Mouse (Mus musculus) regulatory T cell (primary cell): ENCODE measurements at regions not wholly inside any gene's neighbourhood (a gene's known extent, or its start where the extent isn't known, plus 50 kb on each side); places are given as distances from the start of the nearest gene placed in this dataset.

Experiments
- in situ Hi-C: fragments of 300-600 bp; cut with MboI, MseI; formaldehyde crosslinking; loops from one replicate; pipeline ENCODE4 v1.15.1; 2025; ENCODE audit warnings: high pct_unique_total_duplicates

DNA sequence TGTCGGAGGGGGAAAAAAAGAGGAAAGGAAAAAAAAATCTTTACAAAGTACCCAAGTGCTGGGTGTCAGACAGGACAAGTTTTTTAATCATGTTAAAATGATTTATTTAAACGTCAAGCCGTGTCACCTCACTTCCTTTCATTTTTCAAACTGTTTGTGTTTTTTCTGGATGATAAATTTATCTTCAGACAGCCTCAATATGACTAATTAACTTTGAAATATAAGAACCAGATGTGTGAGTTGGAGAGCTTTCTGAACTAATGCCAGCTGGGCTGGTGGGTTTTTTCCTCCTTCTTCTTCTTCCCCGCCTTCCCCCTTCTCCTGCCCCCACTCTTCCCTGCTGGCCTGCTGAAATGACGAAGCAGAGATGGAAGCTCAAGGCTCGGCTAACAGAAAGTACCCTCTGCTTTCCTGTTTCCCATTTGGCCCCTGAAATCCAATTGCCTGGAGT lies 171.7 kb upstream of the Zfp703 start:
- in situ Hi-C loops: no loop called here

DNA sequence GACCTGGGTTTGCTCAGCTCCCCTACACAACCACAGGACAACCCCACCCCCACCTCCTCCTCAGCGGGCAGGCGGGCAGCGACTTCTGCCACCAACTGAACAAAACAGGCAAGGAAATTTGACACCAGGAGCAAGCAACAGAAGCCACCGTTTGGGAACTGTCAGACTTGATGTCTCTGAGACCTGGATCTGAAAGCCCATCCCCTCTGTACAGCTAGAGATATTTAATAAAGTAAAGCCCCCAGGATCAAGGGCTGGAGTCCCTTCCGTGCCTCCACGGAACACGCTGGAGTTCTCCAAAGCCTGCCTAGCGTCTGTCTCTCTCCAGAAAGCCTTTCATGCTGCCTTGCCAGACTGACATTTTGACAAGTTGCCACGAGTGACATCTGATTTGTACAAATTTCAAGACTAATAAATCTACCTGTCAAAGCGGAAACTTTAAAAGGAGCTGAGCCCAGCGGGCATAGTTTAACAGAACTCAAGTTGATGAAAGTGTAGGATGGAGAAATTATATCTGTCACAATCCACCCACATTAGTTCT lies 168.9 kb upstream of the Zfp703 start:
- in situ Hi-C loops: no loop called here

DNA sequence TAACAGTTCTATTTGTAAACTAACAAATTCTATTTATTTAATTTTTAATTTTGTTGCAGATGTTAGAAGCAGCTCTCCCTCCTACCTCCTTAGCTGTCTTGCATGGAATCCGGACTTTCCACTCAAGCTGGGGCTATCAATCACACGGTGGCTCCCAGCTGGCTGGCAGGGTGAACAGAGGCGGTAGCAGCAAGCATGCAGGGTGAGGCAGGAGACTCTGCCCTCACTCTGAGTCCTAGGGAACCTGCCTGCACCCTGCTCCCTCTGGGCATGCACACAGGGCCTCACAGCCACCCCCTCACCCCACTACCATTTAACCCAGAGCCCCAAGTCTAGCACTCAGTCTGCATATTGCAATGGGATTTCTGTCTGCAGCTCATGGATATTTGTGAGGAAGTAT lies 168.4 kb upstream of the Zfp703 start:
- in situ Hi-C loops: no loop called here

DNA sequence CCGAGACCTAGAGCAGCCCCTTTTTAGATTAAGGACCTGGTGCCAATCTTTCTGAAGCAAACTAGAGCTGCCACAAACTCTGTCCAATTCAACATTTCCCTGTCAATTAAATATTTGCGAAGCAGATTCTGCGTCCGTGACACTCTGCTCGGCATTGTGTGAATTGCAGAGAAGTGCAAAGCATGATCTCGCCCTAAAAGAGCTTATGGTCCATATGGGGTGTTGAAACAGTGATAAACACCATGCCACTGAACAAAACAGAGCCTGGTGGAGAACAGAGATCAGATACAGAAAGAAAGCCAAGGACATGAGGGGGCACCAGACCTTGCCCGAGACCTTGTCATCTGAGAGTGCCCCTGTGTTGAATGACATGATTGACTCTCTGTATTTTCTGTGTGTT lies 167.2 kb upstream of the Zfp703 start:
- in situ Hi-C loops: no loop called here

DNA sequence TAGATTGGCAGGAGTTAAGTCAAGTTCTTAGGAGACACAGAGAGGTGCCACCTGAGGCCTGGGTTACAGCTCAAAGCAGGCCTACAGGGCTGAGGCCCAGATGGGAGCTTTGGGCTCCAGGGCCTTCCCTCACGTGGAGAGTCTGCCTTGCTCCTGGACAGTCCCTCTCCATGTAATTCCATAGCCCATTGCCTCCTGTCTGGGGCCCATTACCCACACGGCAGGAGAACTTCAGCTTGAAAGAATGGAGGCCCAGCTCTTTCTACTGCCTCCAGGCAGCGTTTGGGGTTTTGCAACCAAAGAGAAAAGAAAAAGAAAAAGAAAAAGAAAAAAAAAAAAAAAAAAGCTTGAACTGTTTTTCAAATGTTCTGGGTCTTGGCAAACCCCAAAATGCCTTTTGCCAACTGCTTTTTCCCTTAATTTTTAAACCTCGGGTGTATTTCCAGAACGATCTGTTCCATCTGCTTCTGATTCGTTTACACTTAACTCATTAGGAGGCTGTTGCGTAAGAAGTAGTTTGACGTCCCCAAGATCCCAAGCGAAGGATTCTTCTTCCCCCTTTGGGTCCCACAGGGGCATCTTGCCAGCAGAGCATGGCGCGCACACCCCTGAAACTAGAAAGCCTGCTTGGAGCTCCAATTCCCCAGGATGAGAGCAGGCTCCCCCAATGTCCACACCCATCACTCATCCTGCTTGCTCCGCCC lies 165.4 kb upstream of the Zfp703 start:
- in situ Hi-C loops: no loop called here

DNA sequence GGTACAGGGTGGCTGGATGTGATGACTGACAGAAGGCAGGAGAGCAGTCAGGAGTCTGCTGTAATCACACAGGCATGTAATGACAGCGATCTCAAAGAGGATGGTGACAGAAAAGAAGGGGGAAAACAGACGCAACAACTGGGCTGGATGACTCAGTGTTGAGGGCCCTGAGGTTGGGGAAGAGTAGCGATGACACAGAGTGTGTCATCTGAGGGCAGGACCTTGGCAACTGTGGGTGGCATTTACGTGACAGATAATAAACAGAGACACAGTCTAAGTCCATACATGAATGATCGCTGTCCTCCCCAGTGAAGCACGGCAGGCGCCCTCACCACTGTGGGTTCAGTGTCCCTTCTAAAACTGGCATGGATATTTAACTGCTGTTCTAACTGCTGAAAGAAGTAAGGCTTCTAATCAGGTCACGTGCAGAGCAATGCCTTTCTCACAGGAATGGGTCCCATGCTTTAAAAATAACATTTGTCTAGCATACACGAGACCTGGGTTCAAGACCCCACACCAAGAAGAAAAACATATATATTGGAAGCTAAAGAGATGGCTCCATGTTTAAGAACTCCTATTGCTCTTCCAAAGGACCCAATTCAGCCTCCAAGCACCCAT lies 163.8 kb upstream of the Zfp703 start:
- in situ Hi-C loops: no loop called here

DNA sequence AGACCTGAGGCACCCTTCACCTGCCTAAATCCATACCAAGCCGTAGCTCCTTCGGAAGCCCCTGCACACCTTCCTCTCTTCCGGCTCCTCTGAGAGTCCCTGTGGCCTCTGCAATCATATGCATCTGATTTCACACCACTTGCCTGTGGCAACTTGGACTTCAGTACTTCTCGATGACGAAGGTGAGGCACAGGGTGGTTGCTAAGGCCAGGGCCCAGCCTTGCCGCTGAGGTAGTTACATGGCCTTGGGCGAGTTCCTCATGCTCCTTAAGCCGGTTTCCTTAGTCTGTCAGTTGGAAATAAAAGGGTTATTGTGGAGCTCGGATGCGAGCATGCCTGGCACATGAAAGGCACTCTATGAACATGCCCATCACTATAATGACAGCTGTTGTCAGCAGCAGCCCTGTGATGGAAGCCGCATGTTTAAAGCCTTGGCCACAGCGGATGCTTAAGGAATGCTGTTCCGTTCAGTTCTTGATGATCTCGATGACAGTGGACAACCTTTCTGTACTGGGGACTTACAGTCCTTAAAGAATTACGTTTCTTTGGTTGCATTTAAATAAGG lies 162.0 kb upstream of the Zfp703 start:
- in situ Hi-C loops: no loop called here

DNA sequence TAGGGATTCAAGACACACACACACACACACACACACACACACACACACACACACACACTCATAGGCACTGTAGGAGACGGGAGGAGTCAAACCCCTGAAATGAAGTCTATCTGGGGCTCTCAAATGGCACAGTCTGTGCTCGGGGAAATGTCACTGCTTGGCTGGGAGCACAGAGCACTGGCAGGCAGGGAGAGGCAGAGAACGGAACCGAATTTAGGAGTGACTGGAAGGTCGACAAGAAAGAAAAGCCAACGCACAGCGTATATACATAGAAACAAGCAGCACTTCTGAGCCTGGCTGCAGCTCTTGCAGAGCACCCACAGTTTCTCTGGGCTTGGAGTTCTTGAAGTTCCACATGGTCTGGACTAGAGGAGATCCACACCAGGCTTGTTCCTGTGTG lies 160.1 kb upstream of the Zfp703 start:
- in situ Hi-C loops: no loop called here

DNA sequence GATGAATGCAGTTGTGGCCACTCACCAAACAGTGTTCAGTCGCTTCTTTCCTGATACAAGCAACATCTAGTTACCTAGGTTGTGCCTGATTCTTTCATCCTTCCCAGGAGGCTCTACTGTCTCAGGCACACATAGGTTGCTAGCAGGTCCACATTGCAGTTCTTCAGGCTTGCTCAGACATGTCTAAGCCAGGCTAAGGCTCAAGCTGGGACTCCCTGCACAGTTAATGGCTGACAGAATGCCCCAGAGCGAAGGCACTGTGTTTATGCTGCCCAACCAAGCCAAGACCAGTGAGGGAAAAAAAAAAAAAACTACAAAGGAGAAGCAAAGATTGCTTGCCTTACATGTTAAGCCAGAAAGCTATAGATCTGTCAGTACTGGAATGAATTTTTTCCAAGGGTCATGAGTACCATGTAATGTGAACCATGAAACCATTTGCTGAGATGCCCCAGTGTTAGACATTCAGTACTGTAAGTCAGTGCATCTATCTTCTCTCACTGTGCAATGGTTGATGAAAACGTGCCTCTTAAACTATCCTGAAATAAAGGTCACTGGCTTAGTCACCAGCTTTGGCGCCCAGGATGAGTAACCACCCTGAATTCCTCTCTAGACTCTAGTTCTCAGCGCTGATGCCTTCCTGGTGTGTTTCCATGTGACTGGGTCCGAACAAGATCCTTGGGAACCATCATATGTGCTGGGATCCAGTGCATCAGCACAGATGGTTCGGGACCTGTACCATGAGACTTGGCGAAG lies 152.8 kb upstream of the Zfp703 start:
- in situ Hi-C loops: no loop called here

DNA sequence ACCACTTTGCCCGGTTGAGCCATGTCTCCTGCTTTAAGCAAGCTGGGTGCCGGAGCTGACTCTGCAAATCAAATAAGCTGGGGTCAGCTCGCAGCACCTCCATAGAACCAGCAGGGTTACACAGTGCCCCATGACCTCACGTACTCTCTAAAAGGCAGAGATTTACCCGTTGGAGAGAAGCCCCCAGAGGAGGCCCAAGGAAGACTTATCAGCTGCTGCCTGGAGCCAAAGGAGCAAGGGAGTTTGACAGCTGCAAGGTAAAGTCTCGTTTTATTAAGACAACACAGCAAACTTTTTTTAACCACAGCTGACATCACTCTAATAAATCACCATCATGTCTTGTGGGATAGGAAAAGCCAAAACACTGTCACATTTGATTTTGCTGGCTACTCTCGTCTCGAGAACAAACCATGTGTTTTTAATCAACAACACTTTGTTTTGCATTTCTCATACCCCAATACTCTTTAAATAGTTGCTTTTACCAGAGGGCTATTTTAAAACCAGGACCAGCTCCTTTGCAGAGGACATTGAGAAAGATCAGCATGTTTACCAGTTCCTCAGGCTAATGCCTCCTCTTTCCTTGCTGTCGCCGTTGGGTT lies 148.7 kb upstream of the Zfp703 start:
- in situ Hi-C loops: no loop called here

DNA sequence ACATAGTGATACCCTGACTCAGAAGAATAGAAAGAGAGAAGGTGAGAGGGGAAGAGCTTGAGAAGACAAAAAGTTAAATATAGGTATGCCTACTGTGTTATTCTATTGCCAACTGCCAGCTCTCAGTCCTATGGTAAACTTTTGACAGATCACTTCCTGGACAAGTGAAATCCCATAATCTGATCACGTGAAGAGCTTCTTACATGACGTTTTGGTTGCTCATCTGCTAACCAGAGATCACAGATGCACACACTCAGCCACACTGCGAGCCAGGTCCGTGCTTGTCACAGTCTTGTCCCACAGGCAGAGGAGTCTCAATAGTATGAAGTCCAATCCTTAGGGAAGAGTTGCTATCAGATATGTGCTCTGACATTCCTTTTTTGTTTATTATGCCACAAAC lies 147.8 kb upstream of the Zfp703 start:
- in situ Hi-C loops: no loop called here

DNA sequence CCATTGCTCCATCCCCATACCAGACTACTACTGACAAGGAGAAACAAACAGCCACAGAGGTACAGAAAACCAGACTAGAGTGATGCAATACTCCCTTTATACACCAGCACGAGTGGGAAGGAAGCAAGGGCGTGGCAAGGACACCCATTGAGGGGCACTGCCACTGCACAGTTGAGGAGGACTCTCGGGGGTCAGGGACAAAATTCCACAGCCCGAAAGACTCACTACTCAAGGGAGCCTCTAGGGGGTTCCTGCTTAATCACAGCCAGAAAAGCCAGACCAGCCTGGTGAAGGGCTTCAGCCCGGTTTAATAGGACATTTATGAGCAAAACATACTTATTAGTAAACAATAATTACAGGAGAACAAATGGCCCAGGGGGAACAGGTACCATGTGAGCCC lies 146.0 kb upstream of the Zfp703 start:
- in situ Hi-C loops: no loop called here

DNA sequence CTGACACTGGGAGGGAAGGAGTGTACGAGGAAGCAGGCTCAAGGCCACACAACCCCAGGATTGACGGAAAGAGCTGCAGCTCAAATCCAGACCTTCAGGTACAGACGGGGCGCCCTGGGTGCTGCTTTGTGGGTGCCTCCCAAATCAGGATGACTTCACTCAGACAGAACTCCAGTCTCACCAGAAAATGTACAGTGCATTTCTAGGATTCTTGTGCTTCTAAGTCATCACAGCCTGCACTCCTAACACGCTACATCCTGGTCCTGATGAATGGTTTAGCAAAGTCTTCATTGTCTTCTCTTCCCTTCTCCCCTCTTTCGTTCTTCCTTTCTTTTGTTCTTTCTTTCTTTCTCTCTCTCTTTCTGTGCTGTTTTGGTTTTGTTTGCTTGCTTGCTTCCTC lies 145.3 kb upstream of the Zfp703 start:
- in situ Hi-C loops: no loop called here

DNA sequence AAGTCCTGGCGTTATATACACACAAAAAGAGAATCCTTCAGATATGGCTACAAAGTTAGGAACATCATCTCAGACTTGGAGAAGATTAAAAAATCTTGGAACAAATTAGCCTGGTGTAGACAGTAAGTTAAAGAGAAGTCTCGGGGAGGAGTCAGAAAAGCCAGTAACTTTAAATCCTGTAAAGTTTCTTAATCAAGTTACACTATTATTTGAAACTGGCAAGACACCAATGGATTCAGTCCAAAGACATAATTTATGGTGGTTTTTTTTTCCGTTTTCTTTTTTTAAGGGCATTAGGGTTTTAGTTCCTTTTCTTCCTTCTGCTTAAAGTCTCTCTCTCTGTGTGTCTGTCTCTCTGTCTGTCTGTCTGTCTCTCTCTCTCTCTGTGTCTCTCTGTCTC lies 144.6 kb upstream of the Zfp703 start:
- in situ Hi-C loops: no loop called here

DNA sequence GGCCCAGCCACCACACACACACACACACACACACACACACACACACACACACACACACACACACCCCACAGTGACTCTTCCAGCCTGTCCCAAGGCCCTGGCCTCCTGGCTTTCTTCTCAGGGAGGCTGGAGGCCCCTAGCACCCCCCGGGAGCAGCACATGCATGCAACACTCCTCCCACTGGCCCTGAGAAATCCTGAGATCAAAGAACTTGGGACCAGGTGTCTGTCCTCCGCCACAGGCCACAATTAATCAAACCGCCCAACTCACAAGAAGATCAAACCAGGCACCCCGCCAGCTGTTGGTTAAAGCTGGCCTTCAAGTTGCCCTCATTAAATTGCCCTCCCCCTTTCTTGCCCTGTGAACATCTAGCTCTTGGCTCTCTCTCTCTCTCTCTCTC lies 143.8 kb upstream of the Zfp703 start:
- in situ Hi-C loops: no loop called here

DNA sequence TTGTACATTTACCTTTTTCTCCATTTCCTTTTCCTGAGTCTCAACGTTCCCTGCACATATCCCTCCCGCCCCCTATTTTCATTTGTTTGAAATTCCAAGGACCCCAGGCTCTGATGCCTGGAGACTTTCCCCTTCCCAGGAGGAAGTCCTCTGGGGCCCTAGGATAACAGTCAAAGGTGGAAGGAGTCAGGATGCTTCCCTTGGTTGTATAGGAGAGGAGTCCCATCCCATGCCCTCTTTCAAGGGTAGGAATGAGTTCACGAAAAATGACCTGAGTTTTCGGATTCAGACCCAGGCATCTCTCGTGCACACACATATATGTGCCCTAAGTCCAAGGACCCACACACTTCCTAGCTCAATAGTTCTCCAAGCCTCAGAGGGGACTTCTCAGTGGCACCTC lies 143.3 kb upstream of the Zfp703 start:
- in situ Hi-C loops: no loop called here

DNA sequence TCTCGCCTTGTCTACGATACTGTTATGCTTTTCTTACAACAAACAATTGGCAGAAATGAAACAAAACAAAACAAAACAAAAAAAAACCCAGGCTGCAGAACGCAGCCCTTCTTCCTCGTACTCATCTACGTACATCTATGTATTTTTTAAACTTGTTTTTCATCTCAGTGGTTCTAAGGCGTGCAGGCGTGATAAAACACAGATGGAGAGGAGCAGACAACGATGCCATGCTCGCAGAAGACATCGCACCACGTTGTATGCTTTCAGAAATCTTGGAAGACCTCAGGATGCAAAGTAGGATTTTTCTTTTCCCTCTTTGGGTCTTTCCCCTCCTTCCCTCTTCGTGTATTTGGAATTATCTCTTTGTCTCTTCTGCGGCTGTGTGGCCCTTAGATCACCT lies 142.5 kb upstream of the Zfp703 start:
- in situ Hi-C loops: no loop called here

DNA sequence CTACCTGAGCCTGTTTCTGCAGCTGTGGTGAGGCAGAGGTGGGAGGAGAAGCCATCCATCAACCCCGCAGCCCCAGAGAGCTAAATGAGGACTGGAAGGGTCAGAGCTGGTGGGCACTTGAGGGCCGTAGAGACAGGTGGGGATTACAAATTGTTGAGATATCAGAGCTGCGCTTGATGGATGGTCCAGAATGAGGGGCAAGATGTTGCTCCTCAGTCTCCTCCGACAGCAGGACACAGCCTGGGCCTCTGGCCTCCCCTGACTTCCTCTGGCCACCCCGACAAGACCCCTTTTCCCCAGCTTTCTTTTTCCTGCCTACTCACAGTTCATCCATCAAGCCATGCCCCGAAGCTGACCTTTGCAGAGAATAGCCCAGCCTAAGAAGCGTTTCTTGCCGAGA lies 142.0 kb upstream of the Zfp703 start:
- in situ Hi-C loops: no loop called here

DNA sequence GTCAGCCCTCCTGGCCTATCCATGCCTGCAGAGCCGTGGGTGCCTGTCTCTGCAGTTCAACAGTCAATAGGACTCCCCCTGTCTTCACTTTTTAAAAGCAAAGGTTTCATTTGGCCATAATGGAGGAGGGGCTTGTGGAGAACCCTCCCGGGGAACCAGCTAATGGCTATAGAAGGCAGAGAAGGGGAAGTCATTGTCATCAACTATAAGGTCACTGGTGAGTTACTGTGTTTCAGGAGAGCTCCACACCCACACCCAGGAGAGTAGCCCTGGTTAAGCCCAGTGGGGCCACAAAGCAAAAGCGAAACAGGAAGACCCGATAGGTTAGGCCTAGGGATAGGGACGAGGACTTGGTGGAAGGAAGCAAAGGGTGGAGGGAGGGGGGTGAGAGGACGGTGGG lies 141.5 kb upstream of the Zfp703 start:
- in situ Hi-C loops: no loop called here

DNA sequence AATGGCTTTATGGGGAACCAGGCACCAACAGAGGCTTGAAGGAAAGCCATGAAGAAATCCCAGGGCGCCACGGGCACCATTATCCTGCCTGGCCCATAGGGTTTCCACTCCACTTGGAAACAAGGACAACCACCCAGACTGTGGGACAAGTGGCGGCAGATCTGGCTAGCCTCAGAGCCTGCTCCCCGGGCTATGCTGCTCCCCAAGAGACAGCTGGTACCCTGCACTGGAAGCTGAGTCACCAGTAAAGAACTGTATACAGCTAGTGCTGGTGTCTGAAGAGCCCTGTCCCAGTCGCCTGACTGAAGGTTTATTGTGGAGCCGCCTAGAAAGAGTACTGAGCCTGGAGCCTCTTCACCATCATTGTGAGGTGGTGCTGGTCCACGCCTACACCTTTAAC lies 140.6 kb upstream of the Zfp703 start:
- in situ Hi-C loops: no loop called here

DNA sequence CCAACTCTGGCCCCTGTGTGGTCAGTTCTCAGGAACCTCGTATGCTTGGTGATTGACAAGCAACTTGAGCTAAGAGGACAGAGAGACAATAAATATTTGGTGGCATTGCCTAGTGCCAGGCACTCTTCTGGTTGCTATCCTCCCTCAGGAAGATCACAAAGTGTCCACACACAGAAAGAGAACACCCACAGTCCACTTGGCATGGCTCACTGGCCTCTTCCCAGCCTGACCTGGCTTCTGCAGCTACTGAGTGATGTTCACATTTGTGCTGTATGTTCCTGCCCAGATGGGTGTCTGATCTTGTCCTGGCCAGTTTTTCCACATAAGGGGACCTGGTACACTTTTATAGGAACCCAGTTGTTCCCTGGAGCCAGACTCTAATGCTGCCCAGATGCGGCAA lies 136.8 kb upstream of the Zfp703 start:
- in situ Hi-C loops: loop anchor here (10.0 kb wide), 1 partner anchor 645 kb away; no protein-coding TSS in a partner anchor
